Mouse (Mus musculus) frontal cortex, postnatal 14 days (tissue): ENCODE measurements around the gene Rcor2.
A peak's percentile ranks its signal among the peaks of the same experiment; 100 is the strongest.

Experiments used
- DNase-seq, 2 experiments: peaks; one replicate each; pipeline ENCODE4 v3.0.0; 2022; ENCODE audit warnings: low spot score in 2 of 2

Gene Rcor2

GRCm38 (mm10) chr19:7264766-7265331, 2.3 kb upstream of the Rcor2 start:
- DNase-seq, result peak; percentile 17 to 49

DNA sequence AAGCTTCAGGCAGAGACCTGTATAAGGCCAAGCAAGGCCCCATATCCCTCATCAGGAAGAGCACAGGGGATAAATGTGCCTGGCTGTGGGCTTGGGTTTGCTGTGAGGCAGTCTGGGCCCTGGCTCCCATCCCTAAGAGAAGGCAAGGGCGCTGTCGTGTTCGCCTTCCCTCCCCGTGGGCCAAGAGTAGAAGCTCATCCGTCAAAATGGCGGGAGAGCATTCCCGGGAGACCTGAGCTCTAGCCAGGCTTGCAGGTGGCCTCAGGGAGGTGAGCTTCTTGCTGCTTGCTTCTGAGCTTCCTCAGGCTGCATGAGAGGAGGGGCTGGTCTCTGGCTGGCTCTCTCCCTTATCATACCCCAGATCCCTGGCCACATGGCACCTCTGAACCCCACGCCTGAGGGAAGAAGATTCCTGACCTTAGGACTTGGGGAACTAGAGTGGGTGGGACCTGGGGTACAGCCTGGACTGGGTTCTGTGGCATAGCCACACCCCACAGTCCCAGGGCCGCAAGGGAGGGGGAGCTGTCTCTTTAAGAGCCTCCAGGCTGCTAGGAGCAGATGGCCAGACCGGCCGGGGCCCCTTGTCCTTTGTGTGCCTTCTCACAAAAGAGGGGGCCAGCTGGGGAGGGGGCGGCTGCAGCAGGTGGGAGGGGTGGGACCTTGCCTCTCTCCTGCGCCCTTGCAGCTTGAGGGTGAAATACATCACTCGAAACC, 1.5 kb upstream of the Rcor2 start:
- DNase-seq, result peak in 1 of 2 experiments; percentile 14

- DNase-seq, result peak in 1 of 2 experiments; percentile 4
Measured at GRCm38 (mm10) chr19:7266421-7266831, 699 bp upstream of the Rcor2 start.

GRCm38 (mm10) chr19:7267781-7268721, 926 bp downstream of the Rcor2 start:
- DNase-seq, result peak; percentile 52 to 60

DNA sequence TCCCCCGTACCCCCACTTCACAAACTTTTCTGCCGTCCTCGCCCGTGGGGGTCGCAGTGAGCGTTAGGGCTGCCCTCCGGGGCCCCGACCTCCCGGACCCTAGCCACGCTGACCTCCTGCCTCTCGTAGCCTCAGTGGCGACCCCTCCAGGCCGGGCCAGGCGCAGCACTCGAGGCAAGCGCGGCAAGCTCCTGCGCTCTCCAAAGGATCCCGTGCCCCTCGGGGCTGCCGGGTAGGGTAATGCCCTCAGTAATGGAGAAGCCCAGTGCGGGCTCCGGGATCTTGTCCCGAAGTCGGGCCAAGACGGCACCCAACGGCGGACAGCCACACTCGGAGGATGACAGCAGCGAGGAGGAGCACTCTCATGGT, 1.6 kb downstream of the Rcor2 start:
- peak; percentile 64 to 66 for DNase-seq

DNA sequence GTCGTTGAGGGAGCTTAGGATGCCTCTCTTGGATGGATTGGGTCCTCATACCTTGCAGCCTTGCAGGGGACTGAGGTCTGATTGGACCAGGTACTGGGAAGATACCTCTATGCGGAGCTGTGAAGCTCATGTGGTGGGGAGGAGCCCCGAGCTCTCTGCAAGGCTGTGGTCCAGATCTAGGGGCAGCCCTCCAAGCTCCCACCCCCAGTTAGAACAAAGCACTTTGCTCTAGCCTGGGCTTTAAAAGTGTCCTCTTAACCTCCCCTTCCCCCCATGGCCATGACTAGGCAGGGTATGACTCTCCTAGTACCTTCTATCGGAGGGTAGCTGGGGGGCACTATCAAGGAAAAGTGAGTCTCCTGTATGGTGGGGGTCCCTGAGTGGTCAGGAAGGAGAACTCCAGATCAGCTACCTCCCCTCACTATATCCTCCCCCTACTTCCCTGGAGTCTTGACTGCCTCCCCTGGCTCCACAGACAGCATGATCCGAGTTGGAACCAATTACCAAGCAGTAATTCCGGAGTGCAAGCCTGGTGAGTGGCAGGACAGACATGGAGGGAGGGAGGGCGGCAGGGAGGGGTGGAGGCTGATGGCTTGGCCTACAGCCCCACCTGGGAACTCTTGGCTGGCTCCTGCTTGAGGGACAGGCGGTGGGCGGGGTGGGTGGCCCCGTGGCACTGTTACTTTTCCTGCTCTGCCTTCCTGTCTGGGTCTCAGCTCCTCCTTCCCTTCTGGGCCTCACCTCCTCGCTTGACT, 2.3 kb downstream of the Rcor2 start:
- DNase-seq, result no peak

DNA sequence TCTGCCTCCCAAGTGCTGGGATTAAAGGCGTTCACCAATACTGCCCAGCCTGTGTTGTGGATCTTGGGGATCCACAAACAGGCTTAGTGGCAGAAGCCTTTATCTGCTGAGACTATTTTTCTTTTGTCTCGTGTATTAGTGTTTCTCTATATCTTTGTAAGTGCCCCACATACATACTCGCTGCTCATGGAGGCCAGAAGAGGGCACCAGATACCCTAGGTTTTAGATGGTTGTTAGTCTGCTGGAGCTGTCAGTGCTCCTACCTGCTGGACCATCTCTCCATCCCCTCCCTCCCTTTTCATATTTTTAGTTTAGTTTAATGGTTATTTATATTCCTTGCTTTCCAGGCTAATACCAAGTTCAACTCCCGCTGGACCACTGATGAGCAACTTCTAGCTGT, 6.4 kb downstream of the Rcor2 start:
- no peak for DNase-seq

GRCm38 (mm10) chr19:7274326-7274990, 7.3 kb downstream of the Rcor2 start:
- peak in 1 of 2 experiments; percentile 52 for DNase-seq

DNA sequence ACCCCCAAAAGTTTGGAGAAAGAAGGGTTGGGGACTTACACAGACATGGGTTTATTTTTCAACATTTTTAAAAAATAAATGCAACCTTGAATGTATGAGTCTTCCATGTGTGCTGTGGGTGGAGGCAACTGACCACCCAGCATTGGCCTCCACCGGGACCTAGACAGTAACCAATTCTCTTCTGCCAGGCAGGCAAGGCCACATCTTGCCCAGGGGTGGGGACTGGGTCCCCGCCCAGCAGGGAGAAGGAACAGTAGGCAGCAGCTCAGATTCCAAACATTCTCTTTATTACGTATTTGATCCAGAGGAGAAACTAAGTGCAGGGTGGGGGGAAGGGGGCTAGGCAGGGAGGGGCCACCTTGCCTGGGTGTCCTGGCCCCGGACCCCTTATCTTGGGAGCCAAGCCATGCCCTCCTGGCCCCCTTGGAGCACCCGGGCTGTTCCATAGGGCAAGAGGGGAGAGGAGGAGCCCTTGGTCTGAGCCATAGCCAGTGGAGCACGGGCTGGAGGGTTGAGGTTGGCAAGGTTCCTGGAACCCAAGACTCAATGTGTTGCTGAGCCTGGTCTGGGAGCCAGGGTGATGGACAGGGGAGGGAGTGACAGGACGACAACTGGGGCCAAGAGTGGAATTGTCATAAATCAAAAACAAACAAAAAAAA, 8.1 kb downstream of the Rcor2 start:
- no peak for DNase-seq

- no peak for DNase-seq
Measured at GRCm38 (mm10) chr19:7276053-7276659, 9.0 kb downstream of the Rcor2 start.

DNA sequence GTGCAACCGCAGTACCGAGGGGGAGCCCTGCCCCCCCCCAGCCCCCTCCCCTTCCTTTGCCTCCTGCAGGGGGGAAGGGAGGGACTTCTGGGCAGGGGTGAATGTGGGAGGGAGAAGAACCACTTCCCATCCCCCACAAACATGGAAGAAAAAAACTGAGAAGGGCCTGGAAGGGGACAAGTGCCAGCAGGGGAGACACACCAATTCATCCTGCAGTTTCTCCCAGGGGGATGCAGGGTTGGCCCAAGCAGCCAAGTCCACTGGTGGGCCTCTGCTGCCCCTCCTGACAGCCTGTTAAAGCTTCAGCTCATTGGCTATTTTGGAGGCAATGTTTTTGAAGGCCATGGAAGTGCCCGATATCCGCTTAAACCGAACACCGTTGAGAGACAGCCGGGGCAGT, 9.7 kb downstream of the Rcor2 start:
- no peak for DNase-seq

DNA sequence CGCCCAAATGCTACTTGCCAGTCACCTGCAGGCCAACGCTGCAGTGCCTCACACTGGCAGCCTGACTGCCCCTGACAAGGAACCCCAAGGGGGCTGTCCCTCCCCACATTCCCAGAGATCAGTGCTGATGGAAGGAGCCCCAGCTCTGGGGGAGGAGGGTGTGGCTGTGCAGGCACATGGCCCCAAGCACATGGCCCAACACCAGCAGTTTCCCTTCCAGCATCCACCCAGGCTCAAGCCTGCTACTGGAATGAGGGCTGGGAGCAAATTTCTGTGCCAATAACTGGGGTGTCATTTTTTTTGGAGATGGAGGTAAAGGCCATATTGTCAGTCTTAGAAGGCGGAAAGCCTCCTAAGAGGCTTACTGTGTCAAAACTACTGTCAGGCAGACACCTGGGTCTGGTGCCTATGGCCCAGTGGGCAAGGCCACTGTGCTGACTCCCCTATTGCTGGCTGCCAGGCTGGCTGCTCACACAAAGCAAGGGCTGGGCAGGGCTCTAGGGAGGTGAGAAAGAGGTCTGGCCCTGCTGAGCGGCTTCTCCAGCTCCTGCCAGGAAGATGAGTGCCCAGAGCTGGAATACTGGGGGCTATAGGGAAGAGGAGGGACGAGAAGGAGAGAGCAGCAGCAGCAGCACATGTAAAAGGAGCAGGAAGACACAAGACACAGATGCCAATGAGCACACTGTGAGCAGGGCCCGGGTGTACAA, 11.2 kb downstream of the Rcor2 start:
- no peak for DNase-seq

DNA sequence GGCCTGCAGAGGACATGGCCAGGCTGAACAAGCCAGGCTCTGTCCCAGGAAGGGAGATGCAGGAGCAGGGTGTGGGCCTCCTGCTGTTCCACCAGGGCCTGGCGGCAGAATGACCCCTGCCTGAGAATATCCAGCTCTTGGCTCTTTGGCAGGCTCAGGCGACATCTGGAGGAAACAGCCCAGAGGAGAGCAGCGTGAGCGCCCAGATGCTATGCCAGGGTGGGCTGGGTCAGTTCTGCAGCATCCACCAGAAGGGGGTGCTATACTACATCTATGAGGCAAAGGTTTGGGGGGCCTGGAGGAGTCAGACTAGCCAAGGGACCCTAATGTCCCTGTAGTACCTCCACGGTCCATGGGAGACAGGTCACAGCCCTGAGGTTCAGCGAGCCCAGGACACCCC, 12.0 kb downstream of the Rcor2 start:
- no peak for DNase-seq

- no peak for DNase-seq
Measured at GRCm38 (mm10) chr19:7280557-7281330, 13.6 kb downstream of the Rcor2 start.

DNA sequence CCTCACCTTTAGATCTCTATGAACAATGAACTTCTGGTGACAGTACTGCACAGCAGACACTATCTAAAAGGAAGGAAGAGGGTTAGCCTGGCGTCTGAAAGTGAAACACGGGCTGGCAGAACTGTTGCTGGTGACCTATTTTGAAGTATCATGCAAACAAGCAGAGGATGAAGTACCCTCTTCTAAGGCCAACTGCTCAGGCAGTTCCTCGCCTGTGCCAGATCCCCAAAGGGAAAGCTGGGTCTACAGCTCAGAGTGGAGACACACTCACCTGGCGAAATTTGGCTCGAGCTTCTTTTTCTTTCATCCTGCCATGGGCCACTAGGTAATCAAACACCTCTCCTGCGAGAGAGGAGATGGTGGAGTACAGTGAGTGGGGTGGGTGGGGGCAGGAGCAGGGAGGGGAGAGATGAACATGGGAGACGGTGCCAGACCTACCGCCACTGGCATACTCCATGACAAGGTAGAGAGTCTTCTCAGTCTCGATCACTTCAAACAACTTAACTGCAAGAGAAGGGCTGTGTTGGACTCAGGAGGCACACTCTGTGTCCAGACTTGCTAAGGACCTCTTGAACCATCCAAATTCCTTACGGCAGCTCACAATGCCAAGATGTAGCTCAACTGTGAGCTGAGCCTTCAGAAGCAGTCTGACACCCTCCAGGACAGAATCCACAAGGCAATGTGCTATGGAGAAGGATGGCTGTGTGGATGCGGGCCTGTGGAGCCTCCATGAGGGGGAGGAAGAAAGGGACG, 19.6 kb downstream of the Rcor2 start:
- DNase-seq, result no peak

DNA sequence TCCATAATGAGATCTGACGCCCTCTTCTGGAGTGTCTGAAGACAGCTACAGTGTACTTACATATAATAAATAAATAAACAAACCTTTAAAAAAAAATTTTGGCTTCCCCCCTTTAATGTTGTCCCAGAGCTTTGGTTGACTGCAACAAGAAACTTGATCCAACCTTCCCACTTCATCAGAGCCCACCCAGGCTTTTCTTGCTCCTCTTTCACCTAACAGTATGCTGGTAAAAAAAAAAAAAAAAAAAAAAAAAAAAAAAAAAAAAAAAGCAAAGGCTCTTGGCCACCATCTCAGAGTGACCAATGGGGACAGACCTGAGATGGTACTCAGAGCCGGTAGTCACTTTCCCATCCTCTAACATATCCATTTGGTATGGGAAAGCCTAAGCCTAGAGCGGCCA, 21.2 kb downstream of the Rcor2 start:
- DNase-seq, result no peak

DNA sequence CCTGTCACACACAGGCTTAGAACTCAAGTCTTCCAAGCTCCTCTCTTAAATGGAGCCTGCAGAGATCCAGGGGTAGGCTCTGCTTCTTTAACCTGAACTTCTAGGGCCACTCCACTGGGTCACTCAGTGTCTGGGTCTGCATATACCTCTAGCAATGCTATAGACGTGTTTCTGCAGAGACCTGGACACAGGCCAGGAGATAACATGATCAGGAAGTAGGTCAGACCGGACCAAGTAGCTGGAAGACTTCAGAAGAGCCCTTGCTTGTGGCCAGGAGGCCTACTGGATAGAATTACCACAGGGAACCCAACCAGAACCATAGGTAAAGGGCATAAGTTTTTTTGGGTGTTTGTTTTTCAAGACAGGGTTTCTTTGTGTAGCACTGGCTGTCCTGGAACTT, 22.6 kb downstream of the Rcor2 start:
- DNase-seq, result no peak
